Mouse (Mus musculus): ENCODE results near the gene Olfm2.

- TF ChIP-seq CTCF (IDR thresholded peaks at IDR 0.05; ENCODE audit: control insufficient read depth, insufficient read depth, low read length) = no peak
- no peak for TF ChIP-seq POLR2A (IDR thresholded peaks at IDR 0.05; ENCODE audit: borderline replicate concordance, control insufficient read depth, low read depth, low read length)
Observed at GRCm38 (mm10) chr9:20663956-20664355, 82.2 kb downstream of the Olfm2 start.

Data from bone marrow, adult 2 months (tissue).